Mouse (Mus musculus) heart, adult 2 months (tissue): ENCODE data around the gene Erp27.

Source experiments
- CTCF ChIP-seq: fragments of 200-600 bp; IDR thresholded peaks from 2 replicates; pipeline ENCODE4 v1.8.1; 2022; ENCODE audit warnings: antibody characterized with exemption, mild to moderate bottlenecking, moderate library complexity
- EP300 ChIP-seq: fragments of 200-500 bp; IDR thresholded peaks from 2 replicates; pipeline ENCODE4 v1.6.1; 2011; ENCODE audit warnings: low read depth, low read length, control low read depth; ENCODE audit not compliant: insufficient read depth

GRCm38 (mm10) chr6:136943392-136943791 is 21.4 kb upstream of the Erp27 start:
- TF ChIP-seq EP300 (no peak), CTCF (no peak)
